Mouse (Mus musculus): ENCODE data around the gene Fbxl17.

DNA sequence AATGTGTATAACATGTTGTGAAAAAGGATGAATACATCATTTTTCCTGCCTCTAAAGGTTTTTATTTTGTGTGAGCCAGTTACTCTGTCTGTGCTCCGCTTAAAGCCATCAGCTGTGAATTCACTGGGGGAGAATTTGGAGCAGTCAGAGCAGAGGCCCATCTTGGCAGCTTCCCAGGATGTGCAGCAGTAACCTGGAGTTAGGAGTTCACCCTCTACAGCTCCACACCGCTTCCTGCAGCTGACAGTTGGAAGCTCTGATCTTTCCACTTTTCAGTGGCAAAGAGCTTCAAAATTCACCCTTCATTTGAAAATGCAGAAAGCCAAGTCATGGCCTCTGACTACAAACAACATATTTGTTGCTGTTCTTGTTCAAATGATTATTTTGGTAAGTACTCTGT, 212.4 kb downstream of the Fbxl17 start:
- TF ChIP-seq CTCF (IDR thresholded peaks at IDR 0.05; ENCODE audit: borderline replicate concordance, control insufficient read depth, extremely low read depth, insufficient read depth, low read length, poor library complexity) = no peak
- TF ChIP-seq POLR2A (IDR thresholded peaks at IDR 0.05; ENCODE audit: control insufficient read depth, extremely low read depth, insufficient read depth, low read length, poor library complexity) = no peak
